Mouse (Mus musculus) heart, embryonic 11.5 days (tissue): Measurements from ENCODE around the gene Pou2f2. TPM values are rescaled to one million over a fixed set of nuclear protein-coding genes. Genes with fewer than 3 reads are reported as not detected.

ENCODE experiments used
- ATAC-seq: fragments of 200-750 bp; cut with Nextera tagmentation; replicated peaks from 2 replicates; pipeline ENCODE4 v1.8.0; 2017; ENCODE audit warnings: moderate library complexity; ENCODE audit not compliant: insufficient number of reproducible peaks, low FRiP score, low TSS enrichment
- H3K27ac ChIP-seq: fragments of 300-500 bp; sonication (generic); 2 replicates; pipeline ENCODE4 v1.5.1; 2014; ENCODE audit warnings: mild to moderate bottlenecking, low read depth, low read length
- H3K27me3 ChIP-seq: fragments of 300-500 bp; sonication (generic); 2 replicates; pipeline ENCODE4 v1.6.1; 2014; ENCODE audit warnings: mild to moderate bottlenecking, low read length, mixed read lengths; ENCODE audit not compliant: control insufficient read depth, insufficient read depth
- H3K36me3 ChIP-seq: fragments of 300-500 bp; sonication (generic); 2 replicates; pipeline ENCODE4 v1.6.1; 2014; ENCODE audit warnings: mild to moderate bottlenecking, low read length, moderate library complexity, mixed read lengths; ENCODE audit not compliant: control insufficient read depth, insufficient read depth
- H3K4me1 ChIP-seq: fragments of 300-500 bp; sonication (generic); 2 replicates; pipeline ENCODE4 v1.6.1; 2014; ENCODE audit warnings: low read length; ENCODE audit not compliant: control insufficient read depth, insufficient read depth
- H3K4me2 ChIP-seq: fragments of 300-500 bp; sonication (generic); 2 replicates; pipeline ENCODE4 v1.6.1; 2014; ENCODE audit warnings: mild to moderate bottlenecking, moderate library complexity
- H3K4me3 ChIP-seq: fragments of 300-500 bp; sonication (generic); 2 replicates; pipeline ENCODE4 v1.5.1; 2014; ENCODE audit warnings: low read depth, low read length
- H3K9ac ChIP-seq: fragments of 300-500 bp; sonication (generic); 2 replicates; pipeline ENCODE4 v1.6.1; 2014; ENCODE audit warnings: mild to moderate bottlenecking, low read depth, low read length, moderate library complexity
- H3K9me3 ChIP-seq: fragments of 300-500 bp; sonication (generic); replicated peaks from 2 replicates; pipeline ENCODE4 v1.6.1; 2016; ENCODE audit warnings: low read length; ENCODE audit not compliant: control insufficient read depth
- WGBS: fragments of 180-500 bp; shearing (Covaris S2); extraction: QIAGEN DNeasy Blood & Tissue Kit; methylation state at CpG from one replicate; pipeline ENCODE4 v1.1.7; 2014; ENCODE audit not compliant: insufficient replicate concordance; 5-methylcytosine and 5-hydroxymethylcytosine counted together
- polyA plus RNA-seq: library from polyadenylated mRNA; unstranded; fragments of >200 nt; fragmentation: Nextera tagmentation; extraction: Ambion mirVana; gene quantifications from 2 replicates; pipeline ENCODE4 v1.2.1, GENCODE M21; 2014

Gene Pou2f2
- polyA plus RNA-seq, 1 experiment from 2014 or later, result 0.83 TPM

DNA sequence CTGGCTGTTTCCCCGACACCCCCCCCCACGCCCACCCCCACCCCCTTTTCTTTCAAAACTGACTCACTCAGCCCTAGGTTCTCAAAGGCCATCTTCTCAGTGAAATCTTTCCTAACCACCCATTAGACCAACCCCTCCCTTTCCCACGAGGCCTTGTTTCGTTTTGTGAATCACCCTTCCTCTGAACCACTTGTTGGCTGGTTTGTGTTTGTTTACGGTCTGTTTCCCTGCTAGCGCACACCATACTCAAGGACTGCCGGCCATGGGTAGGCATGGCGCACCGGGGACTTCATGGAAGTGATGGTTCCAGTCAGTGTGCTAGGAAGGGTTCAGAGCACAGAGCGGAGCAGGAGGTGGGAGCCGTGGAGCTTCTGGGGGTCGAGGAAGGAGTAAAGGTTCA, 70.2 kb downstream of the Pou2f2 start:
- Histone ChIP-seq H3K27ac (no peak overlapping the region), H3K4me1 (peaks cover 12% of the 10 kb centered on the region), H3K4me2 (no peak overlapping the region), H3K36me3 (no peaks in the 10 kb centered on the region), H3K4me3 (no peak overlapping the region), H3K9me3 (no peaks in the 10 kb centered on the region), H3K9ac (no peak overlapping the region), H3K27me3 (peaks cover 2% of the 10 kb centered on the region; the same call in 1 of the 2 replicates)
- 71% methylated on average over 12 of the region's 12 CpGs for WGBS
- ATAC-seq, result no peak

DNA sequence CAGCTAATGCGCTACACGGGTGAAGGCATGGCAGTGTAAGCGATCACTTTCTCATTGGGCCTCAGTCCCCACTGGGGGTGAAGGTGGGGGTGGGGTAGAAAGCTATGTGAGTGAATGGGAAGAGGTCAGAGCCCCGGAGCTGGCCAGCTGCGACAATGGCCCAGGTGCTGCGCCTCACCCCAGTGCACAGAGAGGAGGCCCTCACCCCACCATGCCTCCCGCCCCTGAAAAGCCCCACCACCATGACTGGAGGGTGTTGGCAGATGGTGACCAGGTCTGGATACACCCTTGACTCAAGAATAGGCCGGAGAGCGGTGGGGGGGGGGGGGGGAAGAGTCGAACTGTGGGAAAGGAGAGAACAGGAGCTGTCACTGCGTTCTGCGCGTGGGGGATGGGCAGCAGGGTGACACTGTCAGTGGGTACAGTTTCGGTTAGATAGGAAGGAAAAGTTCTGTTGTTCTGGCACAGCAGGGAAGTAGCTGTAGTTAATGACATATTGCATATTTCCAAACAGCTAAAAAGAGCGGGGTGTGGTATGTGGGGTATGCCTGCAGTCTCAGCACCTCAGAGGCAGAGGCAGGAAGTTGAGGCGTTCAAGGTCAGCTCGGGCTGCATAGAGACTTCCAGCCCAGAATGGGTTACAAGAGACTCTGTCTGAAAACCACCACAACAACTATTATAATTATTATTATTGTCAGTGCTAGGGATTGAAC, 72.6 kb downstream of the Pou2f2 start:
- Histone ChIP-seq H3K27ac (peak overlapping the region; percentile 32), H3K9me3 (no peaks in the 10 kb centered on the region), H3K27me3 (no peaks in the 10 kb centered on the region; the same call in 1 of the 2 replicates), H3K4me3 (no peak overlapping the region), H3K4me1 (peaks cover 12% of the 10 kb centered on the region), H3K9ac (no peak overlapping the region), H3K4me2 (peak overlapping the region; percentile 31), H3K36me3 (no peaks in the 10 kb centered on the region)
- WGBS, result 38% methylated on average over 16 of the region's 17 CpGs
- peak; percentile 63; the same call in 1 of the 2 replicates for ATAC-seq

GRCm38 (mm10) chr7:25105411-25106160, 73.9 kb downstream of the Pou2f2 start:
- H3K27ac ChIP-seq, result no peak overlapping the region
- 0 out of 2 replicates have a peak overlapping the region, but pooled peaks have one; percentile 12 for H3K9ac ChIP-seq
- H3K4me1 ChIP-seq, result peaks cover 12% of the 10 kb centered on the region
- 0 out of 2 replicates have a peak overlapping the region, but pooled peaks have one; percentile 10 for H3K4me2 ChIP-seq
- H3K4me3 ChIP-seq, result no peak overlapping the region
- no peaks in the 10 kb centered on the region; the same call in 1 of the 2 replicates for H3K27me3 ChIP-seq
- no peaks in the 10 kb centered on the region for H3K9me3 ChIP-seq
- WGBS, result 17% methylated on average over 17 of the region's 17 CpGs
- no peak for ATAC-seq
- no peaks in the 10 kb centered on the region for H3K36me3 ChIP-seq

DNA sequence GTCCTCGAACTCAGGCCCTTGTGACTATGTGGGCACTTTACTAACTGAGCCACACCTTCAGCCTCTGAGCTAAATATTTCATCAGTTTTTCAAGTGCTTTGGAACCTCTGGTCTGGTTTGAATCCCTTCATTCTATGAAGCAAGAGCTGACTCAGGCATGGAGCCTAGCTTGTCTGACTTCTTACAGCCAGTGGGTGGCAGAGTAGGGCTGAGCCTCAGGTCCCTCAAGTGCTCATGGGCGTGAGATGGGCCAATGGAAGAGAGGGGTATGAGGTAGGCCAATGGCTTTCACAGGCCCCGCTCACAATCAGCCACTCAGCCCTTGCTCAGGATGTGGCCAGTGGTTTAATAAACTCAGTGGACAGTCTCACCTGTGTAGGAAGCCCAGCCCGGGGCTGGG, 79.9 kb downstream of the Pou2f2 start:
- WGBS, result 41% methylated on average over 4 of the region's 4 CpGs

GRCm38 (mm10) chr7:25098169-25098568, 81.4 kb downstream of the Pou2f2 start:
- H3K9me3 ChIP-seq, result no peaks in the 10 kb centered on the region
- no peak overlapping the region for H3K4me3 ChIP-seq
- H3K27ac ChIP-seq, result no peak overlapping the region
- no peaks in the 10 kb centered on the region for H3K36me3 ChIP-seq
- H3K27me3 ChIP-seq, result peaks cover 26% of the 10 kb centered on the region
- ATAC-seq, result no peak
- H3K9ac ChIP-seq, result no peak overlapping the region
- H3K4me1 ChIP-seq, result 0 out of 2 replicates have a peak, but pooled peaks cover under 1% of the 10 kb centered on the region
- no peak overlapping the region for H3K4me2 ChIP-seq
- WGBS, result 74% methylated on average over 3 of the region's 3 CpGs

More for the DNA sequence above, 79.9 kb downstream of the Pou2f2 start:
- no peak overlapping the region for H3K4me2 ChIP-seq
- H3K27ac ChIP-seq, result no peak overlapping the region
- H3K4me1 ChIP-seq, result no peaks in the 10 kb centered on the region
- H3K27me3 ChIP-seq, result peaks cover 23% of the 10 kb centered on the region
- no peak overlapping the region for H3K4me3 ChIP-seq
- no peaks in the 10 kb centered on the region for H3K36me3 ChIP-seq
- H3K9me3 ChIP-seq, result no peaks in the 10 kb centered on the region
- no peak for ATAC-seq
- H3K9ac ChIP-seq, result no peak overlapping the region

DNA sequence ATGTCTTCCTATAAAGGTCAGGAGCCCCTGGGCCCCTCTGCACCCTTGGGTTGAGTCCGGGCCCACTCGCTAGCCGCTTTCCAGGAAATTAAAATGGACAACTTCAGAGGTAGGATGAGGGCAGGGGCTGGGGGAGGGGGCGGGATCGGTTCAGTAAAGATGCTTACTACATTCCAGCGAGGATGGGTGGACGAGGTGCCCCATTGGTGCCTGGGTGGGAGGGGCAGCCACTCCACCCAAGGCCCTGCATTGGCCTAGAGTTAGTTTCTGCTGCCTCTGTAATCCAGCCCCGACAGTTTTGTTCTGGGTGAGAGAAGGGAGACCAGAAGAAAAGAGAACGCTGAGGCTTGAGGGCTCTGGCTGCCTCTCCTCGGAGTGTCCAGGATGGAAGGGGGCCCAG, 89.7 kb downstream of the Pou2f2 start:
- H3K9me3 ChIP-seq, result no peaks in the 10 kb centered on the region
- no peak overlapping the region for H3K27ac ChIP-seq
- no peaks in the 10 kb centered on the region for H3K36me3 ChIP-seq
- H3K4me1 ChIP-seq, result peaks cover 10% of the 10 kb centered on the region
- 35% methylated on average over 10 of the region's 10 CpGs for WGBS
- peaks cover 20% of the 10 kb centered on the region for H3K27me3 ChIP-seq
- ATAC-seq, result no peak
- H3K9ac ChIP-seq, result 0 out of 2 replicates have a peak overlapping the region, but pooled peaks have one; percentile 5
- no peak overlapping the region for H3K4me3 ChIP-seq
- H3K4me2 ChIP-seq, result no peak overlapping the region

DNA sequence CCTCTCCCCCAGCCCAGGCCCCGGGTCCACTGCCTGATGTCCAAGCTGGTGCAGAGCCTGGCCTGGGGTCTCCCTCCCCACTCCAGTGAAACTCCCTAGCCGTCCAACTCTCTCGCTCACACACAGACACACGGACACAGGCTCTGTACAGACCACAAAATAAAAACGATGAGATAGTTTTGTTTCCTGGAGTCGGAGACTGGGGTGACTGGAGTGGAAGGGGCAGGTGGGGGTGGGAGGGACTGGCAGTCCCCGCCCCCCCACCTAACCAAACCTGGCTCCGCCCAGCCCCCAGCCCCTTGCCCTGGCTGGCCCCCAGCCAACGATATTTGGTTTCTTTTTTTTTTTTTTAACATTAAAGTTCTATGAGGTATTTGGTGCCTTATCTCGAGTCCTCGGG, 90.6 kb downstream of the Pou2f2 start:
- no peaks in the 10 kb centered on the region for H3K9me3 ChIP-seq
- H3K4me3 ChIP-seq, result no peak overlapping the region
- 24% methylated on average over 11 of the region's 11 CpGs for WGBS
- peaks cover 10% of the 10 kb centered on the region for H3K4me1 ChIP-seq
- H3K4me2 ChIP-seq, result no peak overlapping the region
- peaks cover 20% of the 10 kb centered on the region for H3K27me3 ChIP-seq
- H3K9ac ChIP-seq, result no peak overlapping the region
- no peak overlapping the region for H3K27ac ChIP-seq
- H3K36me3 ChIP-seq, result peaks cover 3% of the 10 kb centered on the region; the same call in 1 of the 2 replicates
- no peak for ATAC-seq

GRCm38 (mm10) chr7:25088531-25088930, 91.0 kb downstream of the Pou2f2 start:
- Histone ChIP-seq H3K4me3 (no peak overlapping the region), H3K27ac (no peak overlapping the region), H3K4me2 (no peak overlapping the region), H3K27me3 (peaks cover 20% of the 10 kb centered on the region), H3K4me1 (peaks cover 10% of the 10 kb centered on the region), H3K9ac (0 out of 2 replicates have a peak overlapping the region, but pooled peaks have one; percentile 5), H3K9me3 (no peaks in the 10 kb centered on the region), H3K36me3 (peaks cover 7% of the 10 kb centered on the region; the same call in 1 of the 2 replicates)
- 15% methylated on average over 10 of the region's 10 CpGs for WGBS
- no peak for ATAC-seq
